Mouse (Mus musculus): Measurements from ENCODE around the gene Bscl2. TPM values are rescaled to one million over a fixed set of nuclear protein-coding genes. Genes with fewer than 3 reads are reported as not detected.

The Bscl2 gene
- polyA plus RNA-seq, 1 experiment from 2014 or later, result 66.0 TPM

Small RNA genes lying within 50 kb of the gene (microRNA-seq; reads per million reads assigned to microRNA genes)
- 0.40 reads per million for gene Mir5136

Other genes starting within 250 kb of the Bscl2 start
- gene Slc22a8, start 246.2 kb upstream of the Bscl2 start, polyA plus RNA-seq (2014; fragmentation: Nextera tagmentation; extraction: Ambion mirVana), result 4.8 and 6.9 TPM in 2 replicates
- gene Slc22a6, start 219.4 kb upstream of the Bscl2 start, polyA plus RNA-seq (2014; fragmentation: Nextera tagmentation; extraction: Ambion mirVana), result 4.7 and 7.4 TPM in 2 replicates
- gene Chrm1, start 173.7 kb upstream of the Bscl2 start, polyA plus RNA-seq (2014; fragmentation: Nextera tagmentation; extraction: Ambion mirVana), result 1.7 and 3.1 TPM in 2 replicates
- gene Slc3a2, start 114.1 kb upstream of the Bscl2 start, polyA plus RNA-seq (2014; fragmentation: Nextera tagmentation; extraction: Ambion mirVana), result 179 and 200 TPM in 2 replicates
- 109 and 111 TPM in 2 replicates for gene Wdr74, start 101.6 kb upstream of the Bscl2 start, polyA plus RNA-seq (2014; fragmentation: Nextera tagmentation; extraction: Ambion mirVana)
- gene 1700092M07Rik, start 96.7 kb upstream of the Bscl2 start, polyA plus RNA-seq (2014; fragmentation: Nextera tagmentation; extraction: Ambion mirVana), result 0.77 and 1.1 TPM in 2 replicates
- gene Stx5a, start 96.1 kb upstream of the Bscl2 start, polyA plus RNA-seq (2014; fragmentation: Nextera tagmentation; extraction: Ambion mirVana), result 104 and 105 TPM in 2 replicates
- 162 and 178 TPM in 2 replicates for gene Nxf1, start 80.4 kb upstream of the Bscl2 start, polyA plus RNA-seq (2014; fragmentation: Nextera tagmentation; extraction: Ambion mirVana)
- 273 and 345 TPM in 2 replicates for gene Tmem223, start 66.5 kb upstream of the Bscl2 start, polyA plus RNA-seq (2014; fragmentation: Nextera tagmentation; extraction: Ambion mirVana)
- 30.8 and 41.4 TPM in 2 replicates for gene Tmem179b, start 63.0 kb upstream of the Bscl2 start, polyA plus RNA-seq (2014; fragmentation: Nextera tagmentation; extraction: Ambion mirVana)
- gene Taf6l, start 51.0 kb upstream of the Bscl2 start, polyA plus RNA-seq (2014; fragmentation: Nextera tagmentation; extraction: Ambion mirVana), result 18.3 and 19.7 TPM in 2 replicates
- gene Polr2g, start 38.9 kb upstream of the Bscl2 start, polyA plus RNA-seq (2014; fragmentation: Nextera tagmentation; extraction: Ambion mirVana), result 171 and 189 TPM in 2 replicates
- gene Zbtb3, start 34.9 kb upstream of the Bscl2 start, polyA plus RNA-seq (2014; fragmentation: Nextera tagmentation; extraction: Ambion mirVana), result 9.0 and 9.7 TPM in 2 replicates
- 50.7 and 65.3 TPM in 2 replicates for gene Ttc9c, start 18.1 kb upstream of the Bscl2 start, polyA plus RNA-seq (2014; fragmentation: Nextera tagmentation; extraction: Ambion mirVana)
- gene Hnrnpul2, start 17.5 kb upstream of the Bscl2 start, polyA plus RNA-seq (2014; fragmentation: Nextera tagmentation; extraction: Ambion mirVana), result 7.2 and 7.4 TPM in 2 replicates
- not detected in 2 replicates for gene AC129217.1, start 7.7 kb upstream of the Bscl2 start, polyA plus RNA-seq (2014; fragmentation: Nextera tagmentation; extraction: Ambion mirVana)
- 346 and 353 TPM in 2 replicates for gene Gng3, start 1.7 kb downstream of the Bscl2 start, polyA plus RNA-seq (2014; fragmentation: Nextera tagmentation; extraction: Ambion mirVana)
- gene Lrrn4cl, start 13.3 kb downstream of the Bscl2 start, polyA plus RNA-seq (2014; fragmentation: Nextera tagmentation; extraction: Ambion mirVana), result 0.15 and 0.29 TPM in 2 replicates
- gene Ubxn1, start 34.0 kb downstream of the Bscl2 start, polyA plus RNA-seq (2014; fragmentation: Nextera tagmentation; extraction: Ambion mirVana), result 173 and 184 TPM in 2 replicates
- 57.0 and 66.4 TPM in 2 replicates for gene Uqcc3, start 43.5 kb downstream of the Bscl2 start, polyA plus RNA-seq (2014; fragmentation: Nextera tagmentation; extraction: Ambion mirVana)
- gene Lbhd1, start 46.3 kb downstream of the Bscl2 start, polyA plus RNA-seq (2014; fragmentation: Nextera tagmentation; extraction: Ambion mirVana), result 44.2 and 59.1 TPM in 2 replicates
- not detected in 2 replicates for gene Gm49403, start 46.5 kb downstream of the Bscl2 start, polyA plus RNA-seq (2014; fragmentation: Nextera tagmentation; extraction: Ambion mirVana)
- 63.7 and 77.6 TPM in 2 replicates for gene 1810009A15Rik, start 51.4 kb downstream of the Bscl2 start, polyA plus RNA-seq (2014; fragmentation: Nextera tagmentation; extraction: Ambion mirVana)
- gene Gm49416, start 51.5 kb downstream of the Bscl2 start, polyA plus RNA-seq (2014; fragmentation: Nextera tagmentation; extraction: Ambion mirVana), result not detected in 2 replicates
- 25.0 and 32.1 TPM in 2 replicates for gene Ints5, start 55.5 kb downstream of the Bscl2 start, polyA plus RNA-seq (2014; fragmentation: Nextera tagmentation; extraction: Ambion mirVana)
- gene Ganab, start 60.6 kb downstream of the Bscl2 start, polyA plus RNA-seq (2014; fragmentation: Nextera tagmentation; extraction: Ambion mirVana), result 73.3 and 78.9 TPM in 2 replicates
- 53.3 and 67.0 TPM in 2 replicates for gene B3gat3, start 82.9 kb downstream of the Bscl2 start, polyA plus RNA-seq (2014; fragmentation: Nextera tagmentation; extraction: Ambion mirVana)
- 0.93 and 0.99 TPM in 2 replicates for gene Rom1, start 91.9 kb downstream of the Bscl2 start, polyA plus RNA-seq (2014; fragmentation: Nextera tagmentation; extraction: Ambion mirVana)
- gene Eml3, start 92.1 kb downstream of the Bscl2 start, polyA plus RNA-seq (2014; fragmentation: Nextera tagmentation; extraction: Ambion mirVana), result 4.1 and 5.4 TPM in 2 replicates
- 57.1 and 57.4 TPM in 2 replicates for gene Mta2, start 104.4 kb downstream of the Bscl2 start, polyA plus RNA-seq (2014; fragmentation: Nextera tagmentation; extraction: Ambion mirVana)
- gene Tut1, start 116.4 kb downstream of the Bscl2 start, polyA plus RNA-seq (2014; fragmentation: Nextera tagmentation; extraction: Ambion mirVana), result 24.2 and 26.4 TPM in 2 replicates
- gene Eef1g, start 129.6 kb downstream of the Bscl2 start, polyA plus RNA-seq (2014; fragmentation: Nextera tagmentation; extraction: Ambion mirVana), result 356 and 360 TPM in 2 replicates
- 2.6 and 4.5 TPM in 2 replicates for gene Ahnak, start 151.8 kb downstream of the Bscl2 start, polyA plus RNA-seq (2014; fragmentation: Nextera tagmentation; extraction: Ambion mirVana)

All from forebrain, embryonic 14.5 days (tissue).